Mouse (Mus musculus): ENCODE results near the gene Ptafr. TPM values are rescaled to one million over a fixed set of nuclear protein-coding genes. Genes with fewer than 3 reads are reported as not detected.

Ptafr gene
- polyA plus RNA-seq, 1 experiment from 2014 or later, result 0.67 TPM

DNA sequence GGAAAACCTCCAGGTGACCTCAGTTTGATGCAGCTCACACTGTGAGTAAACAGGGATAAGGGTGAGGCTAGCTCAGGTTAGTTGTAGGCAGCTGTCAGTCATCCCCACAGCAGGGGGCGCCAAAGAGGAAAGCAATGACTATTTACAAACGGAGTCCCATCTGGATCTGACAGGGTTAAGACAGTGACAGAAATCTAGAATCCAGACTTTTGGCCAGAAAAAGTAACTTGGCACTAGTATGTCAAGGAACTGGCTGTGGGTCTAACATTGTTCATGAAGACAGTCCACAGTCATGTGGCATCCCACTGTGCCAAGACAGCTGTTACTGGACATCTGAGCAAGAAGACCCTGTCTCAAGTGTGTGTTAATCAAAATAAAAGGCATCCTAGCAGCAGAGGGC, 65.0 kb downstream of the Ptafr start:
- Histone ChIP-seq H3K9me3 (no peaks in the 10 kb centered on the region), H3K27ac (no peak overlapping the region), H3K4me3 (no peak overlapping the region), H3K4me2 (no peak overlapping the region), H3K9ac (no peak overlapping the region), H3K36me3 (replicated peaks) (no peaks in the 10 kb centered on the region), H3K27me3 (replicated peaks) (no peaks in the 10 kb centered on the region), H3K4me1 (no peaks in the 10 kb centered on the region)
- no peak for ATAC-seq (replicated peaks)
- 17% methylated on average over 2 of the region's 2 CpGs for WGBS

Other genes starting within 250 kb of the Ptafr start
- 71.2 and 84.6 TPM in 2 replicates for gene Trnau1ap, start 234.5 kb upstream of the Ptafr start, polyA plus RNA-seq (2015; fragmentation: Nextera tagmentation; extraction: Ambion mirVana)
- 36.4 and 39.0 TPM in 2 replicates for gene Rcc1, start 210.5 kb upstream of the Ptafr start, polyA plus RNA-seq (2015; fragmentation: Nextera tagmentation; extraction: Ambion mirVana)
- gene Phactr4, start 141.6 kb upstream of the Ptafr start, polyA plus RNA-seq (2015; fragmentation: Nextera tagmentation; extraction: Ambion mirVana), result 8.7 and 8.9 TPM in 2 replicates
- gene Med18, start 100.1 kb upstream of the Ptafr start, polyA plus RNA-seq (2015; fragmentation: Nextera tagmentation; extraction: Ambion mirVana), result 15.9 and 17.7 TPM in 2 replicates
- gene Sesn2, start 53.6 kb upstream of the Ptafr start, polyA plus RNA-seq (2015; fragmentation: Nextera tagmentation; extraction: Ambion mirVana), result 8.1 and 9.7 TPM in 2 replicates
- 1,207 and 1,280 TPM in 2 replicates for gene Atpif1, start 30.4 kb upstream of the Ptafr start, polyA plus RNA-seq (2015; fragmentation: Nextera tagmentation; extraction: Ambion mirVana)
- 130 and 131 TPM in 2 replicates for gene Dnajc8, start 28.5 kb upstream of the Ptafr start, polyA plus RNA-seq (2015; fragmentation: Nextera tagmentation; extraction: Ambion mirVana)
- gene Eya3, start 74.9 kb downstream of the Ptafr start, polyA plus RNA-seq (2015; fragmentation: Nextera tagmentation; extraction: Ambion mirVana), result 14.5 and 15.3 TPM in 2 replicates
- gene Xkr8, start 168.5 kb downstream of the Ptafr start, polyA plus RNA-seq (2015; fragmentation: Nextera tagmentation; extraction: Ambion mirVana), result 4.0 and 5.4 TPM in 2 replicates
- 0.79 and 1.0 TPM in 2 replicates for gene Smpdl3b, start 193.2 kb downstream of the Ptafr start, polyA plus RNA-seq (2015; fragmentation: Nextera tagmentation; extraction: Ambion mirVana)
- gene Rpa2, start 204.3 kb downstream of the Ptafr start, polyA plus RNA-seq (2015; fragmentation: Nextera tagmentation; extraction: Ambion mirVana), result 32.9 and 34.5 TPM in 2 replicates
- 0.62 and 0.65 TPM in 2 replicates for gene Themis2, start 232.3 kb downstream of the Ptafr start, polyA plus RNA-seq (2015; fragmentation: Nextera tagmentation; extraction: Ambion mirVana)